Comparison of ENCODE assay signal across 19 mouse cellular contexts in the genomic region with DNA sequence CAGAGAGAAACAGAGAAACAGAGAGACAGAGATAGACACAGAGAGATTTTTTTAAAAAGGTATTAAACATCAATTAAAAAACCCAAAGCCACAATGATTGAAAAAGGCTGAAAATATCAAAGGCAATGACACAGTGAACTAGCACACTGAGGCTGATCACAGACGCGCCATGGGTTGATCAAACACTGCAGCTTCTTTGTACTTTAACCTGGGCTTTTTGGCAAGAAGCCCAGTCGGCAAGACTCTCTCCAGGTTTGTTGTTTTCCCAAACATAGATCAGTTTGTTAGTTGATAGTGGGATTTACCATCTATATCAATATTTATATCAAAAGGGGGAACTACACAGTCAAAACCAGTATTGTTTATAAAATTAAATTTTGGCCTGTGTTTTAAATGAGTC. TPM values are rescaled to one million over a fixed set of nuclear protein-coding genes. Genes with fewer than 3 reads are reported as not detected.
A peak's percentile ranks its signal among the peaks of the same experiment; 100 is the strongest.
DNase-seq lines count a peak whose midpoint lies in the region; ATAC-seq lines count a peak whose summit lies in the region.
"Had no signal": no experiment of that assay in that cellular context is flagged by ENCODE, and none has a peak within 500 bp of the region (broad histone marks: within the 10 kb centered on the region; RNA-seq: fewer than 3 reads in every experiment).

No protein-coding gene starts in this region.

- H3K4me1 ChIP-seq in kidney, embryonic 16.5 days (ENCODE audit: insufficient read depth, low read length) = no peaks in the 10 kb centered on the region
- no peaks in the 10 kb centered on the region; the same call in 1 of the 2 replicates for H3K4me1 ChIP-seq in intestine, embryonic 15.5 days (replicated peaks)
- H3K4me1 ChIP-seq: embryonic facial prominence, embryonic 12.5 days; hindbrain, embryonic 12.5 days; neural tube, embryonic 15.5 days had no signal

- no peak overlapping the region for H3K4me2 ChIP-seq in kidney, embryonic 16.5 days (replicated peaks; ENCODE audit: low read depth, low read length)
- H3K4me2 ChIP-seq in intestine, embryonic 15.5 days (replicated peaks) = no peak overlapping the region
- H3K4me2 ChIP-seq: embryonic facial prominence, embryonic 12.5 days; hindbrain, embryonic 12.5 days; liver, embryonic 13.5 days; midbrain, embryonic 11.5 days; neural tube, embryonic 15.5 days had no signal

- no peak overlapping the region for H3K27ac ChIP-seq in kidney, embryonic 16.5 days (ENCODE audit: low read length)
- no peak overlapping the region for H3K27ac ChIP-seq in intestine, embryonic 15.5 days
- H3K27ac ChIP-seq: embryonic facial prominence, embryonic 12.5 days; heart, adult 2 months; hindbrain, embryonic 12.5 days; liver, embryonic 13.5 days; neural tube, embryonic 15.5 days had no signal

- 45% methylated on average over 3 of the region's 3 CpGs for WGBS in kidney, embryonic 16.5 days
- 43% methylated on average over 3 of the region's 3 CpGs for WGBS in intestine, embryonic 15.5 days

- no peaks in the 10 kb centered on the region for H3K27me3 ChIP-seq in kidney, embryonic 16.5 days (ENCODE audit: insufficient read depth, low read length)
- H3K27me3 ChIP-seq in intestine, embryonic 15.5 days (replicated peaks) = no peaks in the 10 kb centered on the region
- H3K27me3 ChIP-seq: embryonic facial prominence, embryonic 12.5 days; hindbrain, embryonic 12.5 days; liver, embryonic 13.5 days; neural tube, embryonic 15.5 days had no signal

- ATAC-seq in kidney, embryonic 16.5 days (ENCODE audit: low FRiP score, low TSS enrichment) = no peak
- peak; percentile 75 for ATAC-seq in intestine, embryonic 15.5 days

- H3K9ac ChIP-seq in kidney, embryonic 16.5 days (replicated peaks; ENCODE audit: low read length) = no peak overlapping the region
- no peak overlapping the region for H3K9ac ChIP-seq in intestine, embryonic 15.5 days
- H3K9ac ChIP-seq: embryonic facial prominence, embryonic 12.5 days; hindbrain, embryonic 12.5 days; liver, embryonic 13.5 days; neural tube, embryonic 15.5 days had no signal

- no peaks in the 10 kb centered on the region for H3K36me3 ChIP-seq in kidney, embryonic 16.5 days (ENCODE audit: insufficient read depth, low read length)
- no peaks in the 10 kb centered on the region for H3K36me3 ChIP-seq in intestine, embryonic 15.5 days
- H3K36me3 ChIP-seq: embryonic facial prominence, embryonic 12.5 days; hindbrain, embryonic 12.5 days; liver, embryonic 13.5 days; neural tube, embryonic 15.5 days had no signal

- no peak overlapping the region for H3K4me3 ChIP-seq in kidney, embryonic 16.5 days (ENCODE audit: low read length)
- no peak overlapping the region for H3K4me3 ChIP-seq in intestine, embryonic 15.5 days (replicated peaks)
- H3K4me3 ChIP-seq: embryonic facial prominence, embryonic 12.5 days; heart, adult 2 months; hindbrain, embryonic 12.5 days; liver, embryonic 13.5 days; myocyte; neural tube, embryonic 15.5 days had no signal

- no peaks in the 10 kb centered on the region for H3K9me3 ChIP-seq in kidney, embryonic 16.5 days (ENCODE audit: low read length)
- H3K9me3 ChIP-seq in intestine, embryonic 15.5 days = no peaks in the 10 kb centered on the region
- H3K9me3 ChIP-seq: embryonic facial prominence, embryonic 12.5 days; hindbrain, embryonic 12.5 days; liver, embryonic 13.5 days; neural tube, embryonic 15.5 days had no signal

- DNase-seq in kidney, adult 18-20 months = peak; percentile 19
- peak; percentile 41 to 52 for DNase-seq in kidney, postnatal 25 days
- peak; percentile 7 for DNase-seq in mesoderm, embryonic 11.5 days (ENCODE audit: low read depth, low spot score)
- DNase-seq in heart, adult 11 months = no peak
- DNase-seq in right cerebral cortex, postnatal 10 days (ENCODE audit: low spot score in 2 of 2) = no peak
- DNase-seq: B cell, adult 2 months; cerebellum, adult 8-10 months; gastrocnemius, postnatal 10 days; heart, adult 2 months; liver, embryonic 13.5 days; right cerebral cortex, postnatal 4 days; thymus, postnatal 4 days had no signal

RNA-seq across cellular contexts. Expression of a gene that starts 26.8 kb away (rescaled TPM):
- polyA plus RNA-seq in kidney, embryonic 16.5 days (2015; fragmentation: Nextera tagmentation; extraction: Ambion mirVana) = 18.3 and 19.5 TPM in 2 replicates
- polyA plus RNA-seq in intestine, embryonic 15.5 days (2015; fragmentation: Nextera tagmentation; extraction: Ambion mirVana) = 24.3 and 25.3 TPM in 2 replicates

Comparison
In these comparisons a context has a peak if more than half of its experiments do, and no peak if none do; other contexts are left out.
1. DNase-seq: peak in kidney, adult 18-20 months (single experiment), kidney, postnatal 25 days (2 of 2) and mesoderm, embryonic 11.5 days (single experiment); none in heart, adult 11 months (single experiment) and right cerebral cortex, postnatal 10 days (0 of 2).